Mouse (Mus musculus) MEL (cell line): ENCODE results near the gene Thg1l. TPM values are rescaled to one million over a fixed set of nuclear protein-coding genes. Genes with fewer than 3 reads are reported as not detected.

Experiments used
- DNase-seq: peaks from one replicate; pipeline ENCODE4 v3.0.0; 2011; ENCODE audit warnings: low read depth, low spot score
- H3K27ac ChIP-seq: 2 replicates; pipeline ENCODE4 v1.5.1; 2012; ENCODE audit warnings: low read depth, mild to moderate bottlenecking, control low read depth, low read length, moderate library complexity; ENCODE audit not compliant: control insufficient read depth
- H3K27me3 ChIP-seq, 2 experiments: fragments of 150-350 bp in 1 of 2; sonication (generic) in 1 of 2; 2 replicates each; pipeline ENCODE4 v1.6.1; 2012; ENCODE audit warnings: low read length in 2 of 2, mild to moderate bottlenecking in 2 of 2, improper control_type of control experiment in 1 of 2, moderate library complexity in 1 of 2; ENCODE audit not compliant: insufficient read depth in 2 of 2, control insufficient read depth in 1 of 2
- H3K36me3 ChIP-seq, 2 experiments: 2 replicates each; pipeline ENCODE4 v1.6.1; 2012 to 2014; ENCODE audit warnings: low read length in 2 of 2, improper control_type of control experiment in 1 of 2, inconsistent platforms in 1 of 2, mild to moderate bottlenecking in 1 of 2; ENCODE audit not compliant: insufficient read depth in 2 of 2, control insufficient read depth in 1 of 2
- H3K4me1 ChIP-seq, 2 experiments: fragments of 150-350 bp in 1 of 2; sonication (generic) in 1 of 2; 2 replicates each; pipeline ENCODE4 v1.6.1; 2012; ENCODE audit warnings: low read length in 2 of 2, improper control_type of control experiment in 1 of 2, mild to moderate bottlenecking in 1 of 2; ENCODE audit not compliant: insufficient read depth in 2 of 2, control insufficient read depth in 1 of 2
- H3K4me3 ChIP-seq, 2 experiments: fragments of 150-350 bp in 1 of 2; sonication (generic) in 1 of 2; 2 replicates each; pipeline ENCODE4 v1.5.1; 2012; ENCODE audit warnings: low read depth in 2 of 2, low read length in 2 of 2, mild to moderate bottlenecking in 2 of 2, moderate library complexity in 2 of 2, control low read depth in 1 of 2, improper control_type of control experiment in 1 of 2; ENCODE audit not compliant: control insufficient read depth in 1 of 2, insufficient read depth in 1 of 2
- H3K79me2 ChIP-seq: 2 replicates; pipeline ENCODE4 v1.6.1; 2012; ENCODE audit warnings: mild to moderate bottlenecking, low read length, moderate library complexity; ENCODE audit not compliant: control insufficient read depth, poor library complexity, insufficient read depth
- H3K9ac ChIP-seq: 2 replicates; pipeline ENCODE4 v1.6.1; 2012; ENCODE audit warnings: low read depth, mild to moderate bottlenecking, control low read depth, low read length, moderate library complexity; ENCODE audit not compliant: control insufficient read depth, poor library complexity, severe bottlenecking
- H3K9me3 ChIP-seq: fragments of 150-350 bp; sonication (generic); replicated peaks from 2 replicates; pipeline ENCODE4 v1.6.1; 2012; ENCODE audit warnings: mild to moderate bottlenecking, low read length, improper control_type of control experiment, moderate library complexity; ENCODE audit not compliant: insufficient read depth
- BHLHE40 ChIP-seq: IDR thresholded peaks from 2 replicates; pipeline ENCODE4 v1.6.1; 2012; ENCODE audit warnings: low read depth, mild to moderate bottlenecking, inconsistent platforms, low read length, improper control_type of control experiment, borderline replicate concordance
- CHD2 ChIP-seq: IDR thresholded peaks from 2 replicates; pipeline ENCODE4 v1.6.1; 2011; ENCODE audit warnings: low read length, improper control_type of control experiment
- CTCF ChIP-seq, 3 experiments: IDR thresholded peaks in 2 of 3; conservative IDR thresholded peaks in 1 of 3; 2 replicates each; pipeline ENCODE4 v1.5.1; 2011 to 2012; ENCODE audit warnings: low read length in 3 of 3, low read depth in 2 of 3, mild to moderate bottlenecking in 2 of 3, improper control_type of control experiment in 1 of 3, inconsistent platforms in 1 of 3, mixed read lengths in 1 of 3, moderate library complexity in 1 of 3; ENCODE audit not compliant: control insufficient read depth in 1 of 3, insufficient read depth in 1 of 3, poor library complexity in 1 of 3, severe bottlenecking in 1 of 3
- E2F4 ChIP-seq: IDR thresholded peaks from 2 replicates; pipeline ENCODE4 v1.6.1; 2011; ENCODE audit warnings: low read depth, low read length, improper control_type of control experiment, borderline replicate concordance
- ELF1 ChIP-seq: IDR thresholded peaks from 2 replicates; pipeline ENCODE4 v1.6.1; 2014; ENCODE audit warnings: low read depth, mild to moderate bottlenecking, inconsistent platforms, low read length, improper control_type of control experiment, moderate library complexity
- GABPA ChIP-seq: IDR thresholded peaks from 2 replicates; pipeline ENCODE4 v1.6.1; 2012; ENCODE audit warnings: low read depth, mild to moderate bottlenecking, inconsistent platforms, low read length, improper control_type of control experiment, moderate library complexity
- GATA1 ChIP-seq: IDR thresholded peaks from 2 replicates; pipeline ENCODE4 v1.6.1; 2011; ENCODE audit warnings: low read depth, low read length, improper control_type of control experiment
- JUND ChIP-seq: IDR thresholded peaks from 2 replicates; pipeline ENCODE4 v1.6.1; 2011; ENCODE audit warnings: low read depth, mild to moderate bottlenecking, improper control_type of control experiment, low read length
- KAT2A ChIP-seq: conservative IDR thresholded peaks from 2 replicates; pipeline ENCODE4 v1.6.1; 2012; ENCODE audit warnings: low read depth, low read length, improper control_type of control experiment, inconsistent platforms
- MXI1 ChIP-seq: IDR thresholded peaks from 2 replicates; pipeline ENCODE4 v1.6.1; 2011; ENCODE audit warnings: mild to moderate bottlenecking, low read depth, low read length, improper control_type of control experiment
- MYB ChIP-seq: IDR thresholded peaks from 2 replicates; pipeline ENCODE4 v1.6.1; 2011; ENCODE audit warnings: mild to moderate bottlenecking, low read depth, low read length, improper control_type of control experiment
- MYC ChIP-seq: IDR thresholded peaks from 2 replicates; pipeline ENCODE4 v1.6.1; 2011; ENCODE audit warnings: low read depth, mild to moderate bottlenecking, low read length, improper control_type of control experiment, moderate library complexity
- NELFE ChIP-seq: IDR thresholded peaks from 2 replicates; pipeline ENCODE4 v1.6.1; 2011; ENCODE audit warnings: low read depth, low read length, improper control_type of control experiment
- NRF1 ChIP-seq: IDR thresholded peaks from 2 replicates; pipeline ENCODE4 v1.6.1; 2014; ENCODE audit warnings: low read depth, mild to moderate bottlenecking, inconsistent platforms, low read length, improper control_type of control experiment, moderate library complexity; ENCODE audit not compliant: poor library complexity, insufficient read depth, severe bottlenecking
- POLR2A ChIP-seq, 2 experiments: IDR thresholded peaks; 2 replicates each; pipeline ENCODE4 v1.6.1; 2011 to 2012; ENCODE audit warnings: low read length in 2 of 2, mild to moderate bottlenecking in 2 of 2, control low read depth in 1 of 2, improper control_type of control experiment in 1 of 2, low read depth in 1 of 2, moderate library complexity in 1 of 2; ENCODE audit not compliant: control insufficient read depth in 1 of 2, insufficient read depth in 1 of 2, poor library complexity in 1 of 2
- POLR2AphosphoS5 ChIP-seq: IDR thresholded peaks from 2 replicates; pipeline ENCODE4 v1.6.1; 2012; ENCODE audit warnings: low read depth, borderline replicate concordance, mild to moderate bottlenecking, inconsistent platforms, low read length, moderate library complexity, mixed read lengths
- RAD21 ChIP-seq: IDR thresholded peaks from 2 replicates; pipeline ENCODE4 v1.6.1; 2011; ENCODE audit warnings: mild to moderate bottlenecking, low read depth, low read length, improper control_type of control experiment
- SIN3A ChIP-seq: IDR thresholded peaks from 2 replicates; pipeline ENCODE4 v1.6.1; 2012; ENCODE audit warnings: low read length, improper control_type of control experiment, inconsistent platforms
- TAL1 ChIP-seq: IDR thresholded peaks from 2 replicates; pipeline ENCODE4 v1.6.1; 2012; ENCODE audit warnings: mild to moderate bottlenecking, inconsistent platforms, low read length, moderate library complexity, mixed read lengths
- TCF12 ChIP-seq: IDR thresholded peaks from 2 replicates; pipeline ENCODE4 v1.6.1; 2014; ENCODE audit warnings: low read depth, mild to moderate bottlenecking, inconsistent platforms, low read length, improper control_type of control experiment, moderate library complexity
- UBTF ChIP-seq: IDR thresholded peaks from 2 replicates; pipeline ENCODE4 v1.6.1; 2012; ENCODE audit warnings: low read depth, mild to moderate bottlenecking, inconsistent platforms, low read length, improper control_type of control experiment, moderate library complexity, borderline replicate concordance; ENCODE audit not compliant: insufficient read depth
- USF1 ChIP-seq: IDR thresholded peaks from 2 replicates; pipeline ENCODE4 v1.6.1; 2014; ENCODE audit warnings: low read depth, mild to moderate bottlenecking, inconsistent platforms, low read length, improper control_type of control experiment, moderate library complexity
- ZC3H11A ChIP-seq: IDR thresholded peaks from 2 replicates; pipeline ENCODE4 v1.6.1; 2012; ENCODE audit warnings: low read depth, mild to moderate bottlenecking, inconsistent platforms, low read length, improper control_type of control experiment
- ZKSCAN1 ChIP-seq: IDR thresholded peaks from 2 replicates; pipeline ENCODE4 v1.6.1; 2012; ENCODE audit warnings: low read depth, mild to moderate bottlenecking, inconsistent platforms, low read length, improper control_type of control experiment, moderate library complexity
- ZMIZ1 ChIP-seq: IDR thresholded peaks from 2 replicates; pipeline ENCODE4 v1.6.1; 2012; ENCODE audit warnings: low read depth, mild to moderate bottlenecking, inconsistent platforms, low read length, improper control_type of control experiment, moderate library complexity
- polyA plus RNA-seq, 2 experiments: library from polyadenylated mRNA; stranded (reverse) in 1 of 2; unstranded in 1 of 2; fragments of >175 nt in 1 of 2; fragments of >200 nt in 1 of 2; gene quantifications; 2 replicates each; pipeline versions ENCODE4 v1.2.1 to v1.2.4; 2012; ENCODE audit warnings: low replicate concordance in 2 of 2, low read depth in 1 of 2; ENCODE audit not compliant: insufficient read length in 2 of 2, insufficient read depth in 1 of 2, missing spikeins in 1 of 2
- total RNA-seq: library from RNA; depleted of rRNA; stranded (reverse); fragments of 300-350 nt; gene quantifications from 2 replicates; pipeline ENCODE4 v1.2.3, GENCODE M21; 2012

Gene Thg1l
- total and polyA plus RNA-seq, 3 experiments = 65.8 to 569 (median 77.5) TPM

GRCm38 (mm10) chr11:45943108-45943705 lies 12.1 kb downstream of the Thg1l start:
- Histone ChIP-seq H3K36me3 (peaks cover 0 to 30% of the 10 kb centered on the region in 2 experiments; a peak in 2 of 4 replicates), H3K4me1 (peaks cover 12 to 19% of the 10 kb centered on the region in 2 experiments), H3K27me3 (no peaks in the 10 kb centered on the region), H3K4me3 (peak overlapping the region; percentile 78 to 80), H3K27ac (no peak overlapping the region), H3K9me3 (no peaks in the 10 kb centered on the region), H3K79me2 (peaks cover 33% of the 10 kb centered on the region), H3K9ac (peak overlapping the region; percentile 89)
- DNase-seq = no peak
- TF ChIP-seq SIN3A = no peak
- no peak for TF ChIP-seq TCF12
- TF ChIP-seq POLR2AphosphoS5 = no peak
- no peak for TF ChIP-seq ZC3H11A
- TF ChIP-seq NELFE = no peak
- TF ChIP-seq GATA1 = no peak
- no peak for TF ChIP-seq TAL1
- TF ChIP-seq ZKSCAN1 = no peak
- TF ChIP-seq MYC = no peak

GRCm38 (mm10) chr11:45942281-45942680 lies 13.0 kb downstream of the Thg1l start:
- Histone ChIP-seq H3K27ac (no peak overlapping the region), H3K27me3 (no peaks in the 10 kb centered on the region), H3K36me3 (peaks cover 3 to 33% of the 10 kb centered on the region in 2 experiments; a peak in 2 of 4 replicates), H3K4me1 (peaks cover 13 to 19% of the 10 kb centered on the region in 2 experiments), H3K4me3 (no peak overlapping the region), H3K9ac (no peak overlapping the region), H3K79me2 (peaks cover 33% of the 10 kb centered on the region), H3K9me3 (no peaks in the 10 kb centered on the region)
- TF ChIP-seq USF1 = no peak
- no peak for TF ChIP-seq GABPA
- TF ChIP-seq TAL1 = no peak
- TF ChIP-seq POLR2A (IDR thresholded peaks at IDR 0.05; ENCODE audit: control insufficient read depth in 1 of 2, insufficient read depth in 1 of 2, low read depth in 1 of 2, low read length in 2 of 2, poor library complexity in 1 of 2) = no peak
- no peak for TF ChIP-seq ZC3H11A
- no peak for TF ChIP-seq SIN3A
- no peak for DNase-seq

GRCm38 (mm10) chr11:45938917-45939316 lies 16.4 kb downstream of the Thg1l start:
- Histone ChIP-seq H3K9me3 (no peaks in the 10 kb centered on the region), H3K79me2 (peaks cover 25% of the 10 kb centered on the region), H3K27ac (peak overlapping the region; percentile 71), H3K4me1 (peaks cover 13 to 19% of the 10 kb centered on the region in 2 experiments), H3K27me3 (no peaks in the 10 kb centered on the region), H3K4me3 (peak overlapping the region; percentile 5 to 31; a peak in 3 of 4 replicates), H3K36me3 (peaks cover 14 to 30% of the 10 kb centered on the region in 2 experiments), H3K9ac (peak overlapping the region; percentile 21)
- DNase-seq = peak; percentile 85
- TF ChIP-seq E2F4 = no peak
- peak; percentile 38 for TF ChIP-seq NELFE
- TF ChIP-seq NRF1 = no peak
- TF ChIP-seq BHLHE40 = peak; percentile 39; the same call in 1 of the 2 replicates
- TF ChIP-seq MYC = no peak
- TF ChIP-seq CHD2 = no peak
- TF ChIP-seq RAD21 = no peak
- TF ChIP-seq JUND = no peak
- TF ChIP-seq ZMIZ1 = no peak
- TF ChIP-seq UBTF = no peak
- TF ChIP-seq GABPA = no peak
- TF ChIP-seq ELF1 = no peak
- no peak for TF ChIP-seq USF1
- peak; percentile 81 for TF ChIP-seq MXI1
- no peak for TF ChIP-seq ZKSCAN1
- no peak for TF ChIP-seq TAL1
- TF ChIP-seq MYB = peak; percentile 36
- TF ChIP-seq KAT2A = peak; percentile 42; the same call in 1 of the 2 replicates
- TF ChIP-seq CTCF (IDR thresholded peaks at IDR 0.05 in 2 of 3, conservative IDR thresholded peaks at IDR 0.05 in 1 of 3; ENCODE audit: control insufficient read depth in 1 of 3, insufficient read depth in 1 of 3, low read depth in 2 of 3, low read length in 3 of 3, poor library complexity in 1 of 3, severe bottlenecking in 1 of 3) = no peak
